Comparison of ENCODE assay signal across 22 mouse cellular contexts in the genomic region with DNA sequence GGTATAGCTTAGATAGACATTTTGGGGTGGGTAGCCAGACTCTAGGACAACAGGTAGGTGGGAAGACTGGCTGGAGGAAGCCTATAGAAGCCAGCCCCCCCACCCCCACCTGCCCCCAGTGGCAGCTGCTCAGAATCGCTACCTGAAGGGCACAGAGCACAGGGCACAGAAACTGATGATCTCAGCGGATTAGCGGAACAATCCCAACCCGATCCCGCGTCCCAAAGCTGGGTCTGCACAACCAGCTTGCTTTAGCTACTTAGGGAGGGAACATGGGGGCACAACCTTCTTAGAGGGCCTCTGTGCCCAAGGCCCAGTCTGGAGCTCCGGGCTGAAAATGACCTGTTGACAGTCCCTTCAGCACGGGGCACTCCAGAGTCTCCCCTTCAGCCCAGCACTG. TPM values are rescaled to one million over a fixed set of nuclear protein-coding genes. Genes with fewer than 3 reads are reported as not detected.
"Had no signal": no experiment of that assay in that cellular context is flagged by ENCODE, and none has a peak within 500 bp of the region (broad histone marks: within the 10 kb centered on the region; RNA-seq: fewer than 3 reads in every experiment).

No protein-coding gene starts in this region.

- H3K27me3 ChIP-seq: limb, embryonic 13.5 days; neural tube, embryonic 12.5 days; neural tube, embryonic 15.5 days; stomach, embryonic 15.5 days had no signal

- H3K9ac ChIP-seq: limb, embryonic 13.5 days; liver, embryonic 12.5 days; liver, embryonic 15.5 days; lung, embryonic 15.5 days; neural tube, embryonic 12.5 days; neural tube, embryonic 15.5 days; stomach, embryonic 15.5 days had no signal

- H3K27ac ChIP-seq: kidney, postnatal 0 days; limb, embryonic 10.5 days; limb, embryonic 13.5 days; liver, embryonic 12.5 days; liver, embryonic 15.5 days; lung, embryonic 15.5 days; neural tube, embryonic 12.5 days; neural tube, embryonic 15.5 days; stomach, embryonic 15.5 days had no signal

- H3K4me3 ChIP-seq: limb, embryonic 10.5 days; limb, embryonic 13.5 days; liver, embryonic 12.5 days; liver, embryonic 15.5 days; lung, embryonic 15.5 days; neural tube, embryonic 12.5 days; neural tube, embryonic 15.5 days; stomach, embryonic 15.5 days had no signal

- H3K4me1 ChIP-seq: liver, embryonic 12.5 days had no signal

- H3K36me3 ChIP-seq: limb, embryonic 10.5 days; limb, embryonic 13.5 days; liver, embryonic 12.5 days; liver, embryonic 15.5 days; lung, embryonic 15.5 days; neural tube, embryonic 12.5 days; neural tube, embryonic 15.5 days; stomach, embryonic 15.5 days had no signal

- H3K4me2 ChIP-seq: limb, embryonic 13.5 days; liver, embryonic 12.5 days; liver, embryonic 15.5 days; lung, embryonic 15.5 days; neural tube, embryonic 12.5 days; neural tube, embryonic 15.5 days; stomach, embryonic 15.5 days had no signal

- H3K9me3 ChIP-seq: limb, embryonic 10.5 days; limb, embryonic 13.5 days; liver, embryonic 12.5 days; liver, embryonic 15.5 days; lung, embryonic 15.5 days; neural tube, embryonic 12.5 days; neural tube, embryonic 15.5 days; stomach, embryonic 15.5 days had no signal

- ATAC-seq: intestine, postnatal 0 days; liver, embryonic 12.5 days had no signal

- DNase-seq: kidney, adult 2 months; kidney, postnatal 25 days; liver; lung, adult 18-20 months; lung, postnatal 14 days; lung, postnatal 4 days; midbrain, embryonic 14.5 days; right cerebral cortex, postnatal 25 days; spleen, adult 18-20 months; thymus, postnatal 25 days had no signal

RNA-seq across cellular contexts. Expression of gene Msi1, which starts 27.3 kb away (rescaled TPM):
- total RNA-seq: megakaryocyte progenitor cell, adult 5-6 weeks; megakaryocyte-erythroid progenitor cell, adult 5-6 weeks had no signal
